Mouse (Mus musculus) heart, embryonic 14.5 days (tissue): Measurements from ENCODE around the gene Rps9. TPM values are rescaled to one million over a fixed set of nuclear protein-coding genes. Genes with fewer than 3 reads are reported as not detected.

Source experiments
- microRNA-seq: library from miRNA; unstranded; fragments of <30 nt; microRNA quantifications from one replicate; pipeline ENCODE4, GENCODE M21; 2016
- polyA plus RNA-seq: library from polyadenylated mRNA; unstranded; fragments of >200 nt; fragmentation: Nextera tagmentation; extraction: Ambion mirVana; gene quantifications from 2 replicates; pipeline ENCODE4 v1.2.1, GENCODE M21; 2014

Rps9 gene
- polyA plus RNA-seq, 1 experiment from 2014 or later: 1,003 TPM

Small RNA genes lying within 50 kb of the gene (microRNA-seq; reads per million reads assigned to microRNA genes)
- gene Mir3572: 3.6 reads per million, percentile 9 among the genes with 10 or more reads in this experiment

Other genes with a start within 250 kb of the Rps9 start
- gene Tarm1, start 201.4 kb upstream of the Rps9 start, polyA plus RNA-seq: not detected in 2 replicates
- 0.15 TPM in 2 replicates for gene Oscar, start 87.8 kb upstream of the Rps9 start, polyA plus RNA-seq
- gene Ndufa3, start 86.6 kb upstream of the Rps9 start, polyA plus RNA-seq: 962 and 1,026 TPM in 2 replicates
- gene Tfpt, start 74.1 kb upstream of the Rps9 start, polyA plus RNA-seq: 13.7 and 18.2 TPM in 2 replicates
- gene Prpf31, start 74.0 kb upstream of the Rps9 start, polyA plus RNA-seq: 51.9 and 54.8 TPM in 2 replicates
- gene Cnot3, start 58.7 kb upstream of the Rps9 start, polyA plus RNA-seq: 30.4 and 32.4 TPM in 2 replicates
- 15.5 and 16.0 TPM in 2 replicates for gene Leng1, start 38.2 kb upstream of the Rps9 start, polyA plus RNA-seq
- gene Tmc4, start 26.4 kb upstream of the Rps9 start, polyA plus RNA-seq: 2.9 and 3.9 TPM in 2 replicates
- gene Tsen34, start 11.1 kb upstream of the Rps9 start, polyA plus RNA-seq: 205 and 234 TPM in 2 replicates
- 25.5 and 28.4 TPM in 2 replicates for gene Mboat7, start 10.5 kb upstream of the Rps9 start, polyA plus RNA-seq
- 0.27 and 0.97 TPM in 2 replicates for gene Pirb, start 16.4 kb downstream of the Rps9 start, polyA plus RNA-seq
- not detected in 2 replicates for gene Gm15448, start 121.7 kb downstream of the Rps9 start, polyA plus RNA-seq
- gene Pira2, start 141.1 kb downstream of the Rps9 start, polyA plus RNA-seq: 0.15 TPM in 2 replicates
- gene Gm14548, start 194.1 kb downstream of the Rps9 start, polyA plus RNA-seq: not detected in 2 replicates
- 0.11 TPM in 1 of 2 replicates, not detected in the other for gene Lilra6, start 211.5 kb downstream of the Rps9 start, polyA plus RNA-seq